Mouse (Mus musculus): ENCODE measurements around the gene Palm2. TPM values are rescaled to one million over a fixed set of nuclear protein-coding genes. Genes with fewer than 3 reads are reported as not detected.

Palm2 gene
- polyA plus RNA-seq, 1 experiment from 2014 or later: 7.5 TPM

GRCm38 (mm10) chr4:57656388-57656787 is 222.3 kb downstream of the Palm2 start:
- no peak for TF ChIP-seq CTCF (IDR thresholded peaks at IDR 0.05; ENCODE audit: low read depth)
- Histone ChIP-seq H3K4me1 (ENCODE audit: insufficient read depth) (no peaks in the 10 kb centered on the region), H3K4me2 (no peak overlapping the region), H3K9me3 (ENCODE audit: low read depth, low read length) (no peaks in the 10 kb centered on the region), H3K27ac (ENCODE audit: low read depth) (no peak overlapping the region), H3K27me3 (ENCODE audit: insufficient read depth, low read length) (no peaks in the 10 kb centered on the region), H3K36me3 (ENCODE audit: insufficient read depth) (peaks cover 3% of the 10 kb centered on the region; the same call in 1 of the 2 replicates), H3K4me3 (ENCODE audit: low read depth, low read length) (no peak overlapping the region), H3K9ac (no peak overlapping the region)
- ATAC-seq (ENCODE audit: insufficient read depth) (no peak), DNase-seq (no peak)
- 87% methylated on average over 12 of the region's 12 CpGs for WGBS

GRCm38 (mm10) chr4:57656861-57657260 is 222.8 kb downstream of the Palm2 start:
- no peak for DNase-seq
- no peaks in the 10 kb centered on the region for H3K4me1 ChIP-seq (ENCODE audit: insufficient read depth)
- H3K9ac ChIP-seq: no peak overlapping the region
- WGBS: 87% methylated on average over 3 of the region's 3 CpGs
- TF ChIP-seq CTCF (IDR thresholded peaks at IDR 0.05; ENCODE audit: low read depth): peak; percentile 40
- H3K36me3 ChIP-seq (ENCODE audit: insufficient read depth): peaks cover 3% of the 10 kb centered on the region; the same call in 1 of the 2 replicates
- no peak overlapping the region for H3K4me3 ChIP-seq (ENCODE audit: low read depth, low read length)
- H3K9me3 ChIP-seq (ENCODE audit: low read depth, low read length): no peaks in the 10 kb centered on the region
- H3K4me2 ChIP-seq: no peak overlapping the region
- no peak overlapping the region for H3K27ac ChIP-seq (ENCODE audit: low read depth)
- H3K27me3 ChIP-seq (ENCODE audit: insufficient read depth, low read length): no peaks in the 10 kb centered on the region
- ATAC-seq (ENCODE audit: insufficient read depth): no peak

- ATAC-seq (ENCODE audit: insufficient read depth): no peak
Measured at GRCm38 (mm10) chr4:57660470-57660869, 226.4 kb downstream of the Palm2 start.

GRCm38 (mm10) chr4:57666101-57666500 is 232.1 kb downstream of the Palm2 start:
- H3K9me3 ChIP-seq (ENCODE audit: low read depth, low read length): no peaks in the 10 kb centered on the region
- WGBS: 68% methylated on average over 3 of the region's 3 CpGs
- no peak for ATAC-seq (ENCODE audit: insufficient read depth)
- H3K4me2 ChIP-seq: no peak overlapping the region
- H3K36me3 ChIP-seq (ENCODE audit: insufficient read depth): 0 out of 2 replicates have a peak, but pooled peaks cover 9% of the 10 kb centered on the region
- no peak overlapping the region for H3K9ac ChIP-seq
- no peaks in the 10 kb centered on the region for H3K4me1 ChIP-seq (ENCODE audit: insufficient read depth)
- no peaks in the 10 kb centered on the region for H3K27me3 ChIP-seq (ENCODE audit: insufficient read depth, low read length)
- H3K4me3 ChIP-seq (ENCODE audit: low read depth, low read length): no peak overlapping the region
- H3K27ac ChIP-seq (ENCODE audit: low read depth): no peak overlapping the region
- TF ChIP-seq CTCF (IDR thresholded peaks at IDR 0.05; ENCODE audit: low read depth): no peak
- no peak for DNase-seq

More at GRCm38 (mm10) chr4:57660470-57660869, 226.4 kb downstream of the Palm2 start:
- no peaks in the 10 kb centered on the region for H3K4me1 ChIP-seq (ENCODE audit: insufficient read depth)
- peak; percentile 19 for DNase-seq
- no peak overlapping the region for H3K4me2 ChIP-seq
- WGBS: 24% methylated on average over 4 of the region's 4 CpGs
- H3K4me3 ChIP-seq (ENCODE audit: low read depth, low read length): no peak overlapping the region
- no peaks in the 10 kb centered on the region for H3K27me3 ChIP-seq (ENCODE audit: insufficient read depth, low read length)
- no peak for TF ChIP-seq CTCF (IDR thresholded peaks at IDR 0.05; ENCODE audit: low read depth)
- no peak overlapping the region for H3K27ac ChIP-seq (ENCODE audit: low read depth)
- no peaks in the 10 kb centered on the region for H3K9me3 ChIP-seq (ENCODE audit: low read depth, low read length)
- no peak overlapping the region for H3K9ac ChIP-seq
- 0 out of 2 replicates have a peak, but pooled peaks cover 7% of the 10 kb centered on the region for H3K36me3 ChIP-seq (ENCODE audit: insufficient read depth)

DNA sequence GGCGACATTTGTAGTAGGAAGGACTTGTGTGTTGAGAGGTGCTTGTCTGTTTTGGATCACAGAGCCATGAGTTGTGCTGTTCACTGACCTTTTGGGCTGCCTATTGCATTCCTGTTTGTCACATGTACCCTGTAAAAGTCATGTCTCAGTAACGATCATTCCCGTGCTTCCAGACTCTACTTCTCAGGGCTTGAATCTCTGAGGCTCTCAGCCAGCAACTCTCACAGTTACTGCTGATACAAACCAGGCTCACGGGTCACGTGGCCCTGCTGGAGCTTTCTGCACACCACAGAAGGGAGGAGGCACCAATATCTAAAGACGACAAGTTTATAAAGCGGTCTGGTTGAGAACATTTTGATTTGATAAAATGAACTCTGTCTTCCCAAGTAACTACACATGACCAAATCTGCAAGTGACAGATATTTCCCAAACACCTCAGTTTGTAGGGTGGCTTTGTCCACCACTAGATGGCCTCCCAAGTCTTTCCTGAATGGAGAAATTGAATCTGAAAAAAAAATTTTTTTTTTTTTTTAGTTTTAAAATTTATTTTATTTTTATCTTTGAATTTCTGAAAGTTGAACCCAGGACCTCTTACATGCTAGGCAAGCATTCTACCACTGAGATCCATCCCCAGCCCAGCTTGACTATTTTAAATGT is 236.9 kb downstream of the Palm2 start:
- peaks cover 13% of the 10 kb centered on the region; the same call in 1 of the 2 replicates for H3K4me1 ChIP-seq (ENCODE audit: insufficient read depth)
- DNase-seq: peak; percentile 69
- no peak overlapping the region for H3K4me3 ChIP-seq (ENCODE audit: low read depth, low read length)
- TF ChIP-seq CTCF (IDR thresholded peaks at IDR 0.05; ENCODE audit: low read depth): peak; percentile 57
- ATAC-seq (ENCODE audit: insufficient read depth): no peak
- no peaks in the 10 kb centered on the region for H3K9me3 ChIP-seq (ENCODE audit: low read depth, low read length)
- 40% methylated on average over 7 of the region's 7 CpGs for WGBS
- H3K27me3 ChIP-seq (ENCODE audit: insufficient read depth, low read length): no peaks in the 10 kb centered on the region
- 0 out of 2 replicates have a peak, but pooled peaks cover 2% of the 10 kb centered on the region for H3K36me3 ChIP-seq (ENCODE audit: insufficient read depth)
- H3K4me2 ChIP-seq: no peak overlapping the region
- H3K9ac ChIP-seq: no peak overlapping the region
- no peak overlapping the region for H3K27ac ChIP-seq (ENCODE audit: low read depth)

GRCm38 (mm10) chr4:57672541-57672940 is 238.5 kb downstream of the Palm2 start:
- Histone ChIP-seq H3K27ac (ENCODE audit: low read depth) (no peak overlapping the region), H3K36me3 (ENCODE audit: insufficient read depth) (no peaks in the 10 kb centered on the region), H3K4me2 (no peak overlapping the region), H3K9me3 (ENCODE audit: low read depth, low read length) (no peaks in the 10 kb centered on the region), H3K4me3 (ENCODE audit: low read depth, low read length) (no peak overlapping the region), H3K27me3 (ENCODE audit: insufficient read depth, low read length) (no peaks in the 10 kb centered on the region), H3K9ac (no peak overlapping the region), H3K4me1 (ENCODE audit: insufficient read depth) (peaks cover 14% of the 10 kb centered on the region; the same call in 1 of the 2 replicates)
- ATAC-seq (ENCODE audit: insufficient read depth): no peak
- DNase-seq: no peak
- WGBS: 73% methylated on average over 4 of the region's 4 CpGs
- TF ChIP-seq CTCF (IDR thresholded peaks at IDR 0.05; ENCODE audit: low read depth): no peak

DNA sequence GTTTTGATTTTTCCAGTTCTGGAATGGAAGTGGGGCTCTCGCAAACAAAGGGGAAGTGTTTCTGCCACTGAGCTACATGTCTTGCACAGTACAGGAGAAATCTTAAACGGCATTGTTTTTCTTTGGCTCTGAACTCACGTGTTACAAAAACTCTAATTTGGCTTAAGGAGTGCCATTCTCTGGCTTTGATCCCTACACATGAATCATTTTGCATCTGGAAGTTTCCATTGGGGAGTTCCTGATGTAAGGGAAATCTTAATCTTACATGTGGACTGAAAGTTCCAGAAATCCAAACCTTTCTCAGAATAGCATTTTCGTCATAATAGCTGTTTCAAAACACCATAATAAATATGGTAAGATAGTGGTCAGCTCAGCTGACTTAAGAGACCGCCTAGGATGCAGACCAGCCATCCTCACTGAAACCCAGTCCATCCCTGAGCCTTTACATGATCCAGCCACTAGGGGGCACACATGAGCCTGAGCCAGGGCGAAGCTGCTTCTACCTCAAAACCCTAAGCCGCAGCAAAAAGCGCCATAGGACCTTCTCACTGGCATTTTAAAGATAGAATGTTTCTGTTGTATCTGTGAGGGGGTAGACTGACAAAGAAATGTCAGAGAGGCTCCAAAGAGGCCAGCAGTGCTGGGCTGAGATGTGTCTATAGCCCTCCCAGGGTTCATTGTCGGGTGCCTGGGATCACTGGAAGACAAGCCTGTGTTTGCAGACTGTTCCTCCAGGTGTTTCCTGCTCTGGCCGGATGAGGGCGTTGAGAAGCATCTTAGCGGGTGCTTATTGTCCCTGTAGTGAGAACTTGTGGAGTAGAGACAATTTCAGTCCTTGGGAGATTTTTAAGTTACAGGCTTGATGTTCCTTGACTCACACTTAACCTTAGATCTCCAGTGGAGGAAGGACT is 239.2 kb downstream of the Palm2 start:
- peak; percentile 97 for TF ChIP-seq CTCF (IDR thresholded peaks at IDR 0.05; ENCODE audit: low read depth)
- Histone ChIP-seq H3K4me3 (ENCODE audit: low read depth, low read length) (no peak overlapping the region), H3K9ac (no peak overlapping the region), H3K4me2 (peak overlapping the region; percentile 34; the same call in 1 of the 2 replicates), H3K9me3 (ENCODE audit: low read depth, low read length) (no peaks in the 10 kb centered on the region), H3K36me3 (ENCODE audit: insufficient read depth) (no peaks in the 10 kb centered on the region), H3K27me3 (ENCODE audit: insufficient read depth, low read length) (no peaks in the 10 kb centered on the region), H3K27ac (ENCODE audit: low read depth) (peak overlapping the region; percentile 61), H3K4me1 (ENCODE audit: insufficient read depth) (peaks cover 14% of the 10 kb centered on the region; the same call in 1 of the 2 replicates)
- 13% methylated on average over 12 of the region's 12 CpGs for WGBS
- DNase-seq (peak; percentile 94), ATAC-seq (ENCODE audit: insufficient read depth) (peak; percentile 39; the same call in 1 of the 2 replicates)
